Mouse (Mus musculus): ENCODE results near the gene Atf2. TPM values are rescaled to one million over a fixed set of nuclear protein-coding genes. Genes with fewer than 3 reads are reported as not detected.
"Not testable (repeated sequence)": the region's sequence is repeated elsewhere in the genome, so short reads cannot be mapped to it uniquely, and the experiment has no call there.

The Atf2 gene
- polyA plus RNA-seq, 1 experiment from 2014 or later = 60.1 TPM

GRCm38 (mm10) chr2:73910571-73911174 lies 18.2 kb upstream of the Atf2 start:
- under 1% methylated on average over 50 of the region's 50 CpGs for WGBS
- peak; percentile 42; the same call in 1 of the 2 replicates for ATAC-seq (ENCODE audit: insufficient number of reproducible peaks, low FRiP score, low TSS enrichment, low read depth)
- Histone ChIP-seq H3K4me2 (peak overlapping the region; percentile 64), H3K4me3 (peak overlapping the region; percentile 81), H3K9ac (peak overlapping the region; percentile 97), H3K36me3 (peaks cover 28% of the 10 kb centered on the region), H3K4me1 (peaks cover 8% of the 10 kb centered on the region), H3K27ac (peak overlapping the region; percentile 88), H3K27me3 (no peaks in the 10 kb centered on the region), H3K9me3 (no peaks in the 10 kb centered on the region)

GRCm38 (mm10) chr2:73909116-73909515 lies 16.7 kb upstream of the Atf2 start:
- peaks cover 28% of the 10 kb centered on the region for H3K36me3 ChIP-seq
- H3K9me3 ChIP-seq = no peaks in the 10 kb centered on the region
- no peak overlapping the region for H3K9ac ChIP-seq
- no peak overlapping the region for H3K4me2 ChIP-seq
- no peak overlapping the region for H3K27ac ChIP-seq
- no peaks in the 10 kb centered on the region for H3K27me3 ChIP-seq
- peaks cover 8% of the 10 kb centered on the region for H3K4me1 ChIP-seq
- WGBS = 86% methylated on average over 2 of the region's 2 CpGs
- ATAC-seq (ENCODE audit: insufficient number of reproducible peaks, low FRiP score, low TSS enrichment, low read depth) = no peak
- H3K4me3 ChIP-seq = no peak overlapping the region

GRCm38 (mm10) chr2:73904679-73905078 lies 12.2 kb upstream of the Atf2 start:
- H3K27me3 ChIP-seq; ATAC-seq (ENCODE audit: insufficient number of reproducible peaks, low FRiP score, low TSS enrichment, low read depth); H3K4me3 ChIP-seq; H3K4me2 ChIP-seq; H3K4me1 ChIP-seq; H3K9ac ChIP-seq; H3K27ac ChIP-seq; H3K9me3 ChIP-seq: not testable (repeated sequence)
- peaks cover 28% of the 10 kb centered on the region for H3K36me3 ChIP-seq

- H3K4me2 ChIP-seq = no peak overlapping the region
- H3K4me1 ChIP-seq = no peaks in the 10 kb centered on the region
- H3K27ac ChIP-seq = no peak overlapping the region
- H3K27me3 ChIP-seq = no peaks in the 10 kb centered on the region
- peaks cover 21% of the 10 kb centered on the region for H3K36me3 ChIP-seq
- no peak overlapping the region for H3K9ac ChIP-seq
- WGBS = 85% methylated on average over 2 of the region's 2 CpGs
- H3K9me3 ChIP-seq = no peaks in the 10 kb centered on the region
- no peak for ATAC-seq (ENCODE audit: insufficient number of reproducible peaks, low FRiP score, low TSS enrichment, low read depth)
- no peak overlapping the region for H3K4me3 ChIP-seq
Measured at GRCm38 (mm10) chr2:73903536-73903935, 11.1 kb upstream of the Atf2 start.

- not testable (repeated sequence) for ATAC-seq (ENCODE audit: insufficient number of reproducible peaks, low FRiP score, low TSS enrichment, low read depth); H3K9ac ChIP-seq; H3K4me1 ChIP-seq; H3K27ac ChIP-seq; H3K4me2 ChIP-seq; H3K4me3 ChIP-seq; H3K36me3 ChIP-seq; H3K27me3 ChIP-seq; H3K9me3 ChIP-seq
- 92% methylated on average over 3 of the region's 3 CpGs for WGBS
Measured at GRCm38 (mm10) chr2:73902328-73902727, 9.9 kb upstream of the Atf2 start.

- Histone ChIP-seq H3K36me3 (no peaks in the 10 kb centered on the region), H3K27me3 (no peaks in the 10 kb centered on the region), H3K9me3 (no peaks in the 10 kb centered on the region), H3K4me2 (no peak overlapping the region), H3K4me1 (no peaks in the 10 kb centered on the region), H3K27ac (no peak overlapping the region), H3K4me3 (no peak overlapping the region), H3K9ac (no peak overlapping the region)
- ATAC-seq (ENCODE audit: insufficient number of reproducible peaks, low FRiP score, low TSS enrichment, low read depth) = no peak
Measured at GRCm38 (mm10) chr2:73901169-73901568, 8.7 kb upstream of the Atf2 start.

- H3K36me3 ChIP-seq = no peaks in the 10 kb centered on the region
- no peak for ATAC-seq (ENCODE audit: insufficient number of reproducible peaks, low FRiP score, low TSS enrichment, low read depth)
- no peak overlapping the region for H3K9ac ChIP-seq
- no peaks in the 10 kb centered on the region for H3K4me1 ChIP-seq
- 72% methylated on average over 1 of the region's 1 CpGs for WGBS
- no peak overlapping the region for H3K4me3 ChIP-seq
- no peaks in the 10 kb centered on the region for H3K27me3 ChIP-seq
- H3K27ac ChIP-seq = no peak overlapping the region
- no peaks in the 10 kb centered on the region for H3K9me3 ChIP-seq
- no peak overlapping the region for H3K4me2 ChIP-seq
Measured at GRCm38 (mm10) chr2:73900364-73900763, 7.9 kb upstream of the Atf2 start.

GRCm38 (mm10) chr2:73896919-73897318 lies 4.5 kb upstream of the Atf2 start:
- H3K9me3 ChIP-seq; H3K27ac ChIP-seq; H3K9ac ChIP-seq; H3K4me1 ChIP-seq; H3K27me3 ChIP-seq; ATAC-seq (ENCODE audit: insufficient number of reproducible peaks, low FRiP score, low TSS enrichment, low read depth); H3K4me3 ChIP-seq; H3K36me3 ChIP-seq; H3K4me2 ChIP-seq: not testable (repeated sequence)
- WGBS = 70% methylated on average over 4 of the region's 4 CpGs

- Histone ChIP-seq H3K4me3 (peak overlapping the region; percentile 97), H3K4me1 (0 out of 2 replicates have a peak, but pooled peaks cover 4% of the 10 kb centered on the region), H3K27me3 (no peaks in the 10 kb centered on the region), H3K36me3 (no peaks in the 10 kb centered on the region), H3K27ac (no peak overlapping the region), H3K4me2 (peak overlapping the region; percentile 55), H3K9ac (no peak overlapping the region), H3K9me3 (no peaks in the 10 kb centered on the region)
- 63% methylated on average over 22 of the region's 22 CpGs for WGBS
- no peak for ATAC-seq (ENCODE audit: insufficient number of reproducible peaks, low FRiP score, low TSS enrichment, low read depth)
Measured at GRCm38 (mm10) chr2:73893473-73894270, 1.2 kb upstream of the Atf2 start.

GRCm38 (mm10) chr2:73891701-73892463 lies 557 bp downstream of the Atf2 start:
- Histone ChIP-seq H3K27me3 (no peaks in the 10 kb centered on the region), H3K4me1 (0 out of 2 replicates have a peak, but pooled peaks cover 4% of the 10 kb centered on the region), H3K36me3 (no peaks in the 10 kb centered on the region), H3K27ac (peak overlapping the region; percentile 93), H3K4me3 (peak overlapping the region; percentile 97), H3K9ac (peak overlapping the region; percentile 96), H3K9me3 (no peaks in the 10 kb centered on the region), H3K4me2 (peak overlapping the region; percentile 74)
- under 1% methylated on average over 51 of the region's 54 CpGs for WGBS
- ATAC-seq (ENCODE audit: insufficient number of reproducible peaks, low FRiP score, low TSS enrichment, low read depth) = peak; percentile 67

GRCm38 (mm10) chr2:73885997-73886396 lies 6.4 kb downstream of the Atf2 start:
- no peak overlapping the region for H3K9ac ChIP-seq
- no peaks in the 10 kb centered on the region for H3K4me1 ChIP-seq
- no peaks in the 10 kb centered on the region for H3K27me3 ChIP-seq
- H3K9me3 ChIP-seq = no peaks in the 10 kb centered on the region
- WGBS = 71% methylated on average over 2 of the region's 2 CpGs
- ATAC-seq (ENCODE audit: insufficient number of reproducible peaks, low FRiP score, low TSS enrichment, low read depth) = no peak
- no peak overlapping the region for H3K27ac ChIP-seq
- H3K4me2 ChIP-seq = no peak overlapping the region
- H3K4me3 ChIP-seq = no peak overlapping the region
- H3K36me3 ChIP-seq = no peaks in the 10 kb centered on the region

GRCm38 (mm10) chr2:73877891-73878290 lies 14.5 kb downstream of the Atf2 start:
- no peaks in the 10 kb centered on the region for H3K9me3 ChIP-seq
- H3K4me2 ChIP-seq = no peak overlapping the region
- ATAC-seq (ENCODE audit: insufficient number of reproducible peaks, low FRiP score, low TSS enrichment, low read depth) = no peak
- no peak overlapping the region for H3K4me3 ChIP-seq
- H3K27me3 ChIP-seq = no peaks in the 10 kb centered on the region
- no peaks in the 10 kb centered on the region for H3K4me1 ChIP-seq
- H3K36me3 ChIP-seq = peaks cover 17% of the 10 kb centered on the region; the same call in 1 of the 2 replicates
- H3K27ac ChIP-seq = no peak overlapping the region
- 95% methylated on average over 2 of the region's 2 CpGs for WGBS
- H3K9ac ChIP-seq = no peak overlapping the region

All from limb, embryonic 15.5 days (tissue).